Mouse (Mus musculus) myocyte (in vitro differentiated cells): ENCODE results near the gene Arhgef25. TPM values are rescaled to one million over a fixed set of nuclear protein-coding genes. Genes with fewer than 3 reads are reported as not detected.

Experiments used
- polyA plus RNA-seq: library from polyadenylated mRNA; unstranded; fragments of >200 nt; fragmentation: generic; extraction: Trizol; gene quantifications from one replicate; pipeline ENCODE4 v1.2.1, GENCODE M21; 2012; ENCODE audit warnings: missing spikeins

The Arhgef25 gene
- polyA plus RNA-seq, 1 experiment = 25.3 TPM

Other genes starting within 250 kb of the Arhgef25 start
- 65.0 TPM for gene Ctdsp2, start 211.4 kb downstream of the Arhgef25 start, polyA plus RNA-seq
- gene Avil, start 189.4 kb downstream of the Arhgef25 start, polyA plus RNA-seq = 33.3 TPM
- gene Tsfm, start 159.2 kb downstream of the Arhgef25 start, polyA plus RNA-seq = 53.7 TPM
- 17.2 TPM for gene Mettl1, start 148.7 kb downstream of the Arhgef25 start, polyA plus RNA-seq
- 0.11 TPM for gene Eef1akmt3, start 148.6 kb downstream of the Arhgef25 start, polyA plus RNA-seq
- gene Cyp27b1, start 141.8 kb downstream of the Arhgef25 start, polyA plus RNA-seq = 0.56 TPM
- 6.1 TPM for gene March9, start 129.9 kb downstream of the Arhgef25 start, polyA plus RNA-seq
- 276 TPM for gene Cdk4, start 126.5 kb downstream of the Arhgef25 start, polyA plus RNA-seq
- 139 TPM for gene Tspan31, start 119.8 kb downstream of the Arhgef25 start, polyA plus RNA-seq
- gene Agap2, start 114.8 kb downstream of the Arhgef25 start, polyA plus RNA-seq = 1.2 TPM
- gene Os9, start 69.0 kb downstream of the Arhgef25 start, polyA plus RNA-seq = 67.2 TPM
- 12.4 TPM for gene B4galnt1, start 24.9 kb downstream of the Arhgef25 start, polyA plus RNA-seq
- gene Slc26a10, start 9.4 kb downstream of the Arhgef25 start, polyA plus RNA-seq = 1.3 TPM
- gene Dtx3, start 5.6 kb upstream of the Arhgef25 start, polyA plus RNA-seq = 42.4 TPM
- 22.5 TPM for gene Pip4k2c, start 21.5 kb upstream of the Arhgef25 start, polyA plus RNA-seq
- gene Kif5a, start 73.3 kb upstream of the Arhgef25 start, polyA plus RNA-seq = 0.14 TPM
- gene Dctn2, start 76.3 kb upstream of the Arhgef25 start, polyA plus RNA-seq = 250 TPM
- 24.7 TPM for gene Mbd6, start 98.9 kb upstream of the Arhgef25 start, polyA plus RNA-seq
- 280 TPM for gene Mars, start 121.7 kb upstream of the Arhgef25 start, polyA plus RNA-seq
- gene Arhgap9, start 131.9 kb upstream of the Arhgef25 start, polyA plus RNA-seq = 0.77 TPM
- 1.00 TPM for gene Gli1, start 151.9 kb upstream of the Arhgef25 start, polyA plus RNA-seq
- 0.10 TPM for gene Inhbe, start 164.3 kb upstream of the Arhgef25 start, polyA plus RNA-seq
- gene Inhbc, start 180.3 kb upstream of the Arhgef25 start, polyA plus RNA-seq = not detected
- gene R3hdm2, start 190.2 kb upstream of the Arhgef25 start, polyA plus RNA-seq = 63.4 TPM